In the genomic region with DNA sequence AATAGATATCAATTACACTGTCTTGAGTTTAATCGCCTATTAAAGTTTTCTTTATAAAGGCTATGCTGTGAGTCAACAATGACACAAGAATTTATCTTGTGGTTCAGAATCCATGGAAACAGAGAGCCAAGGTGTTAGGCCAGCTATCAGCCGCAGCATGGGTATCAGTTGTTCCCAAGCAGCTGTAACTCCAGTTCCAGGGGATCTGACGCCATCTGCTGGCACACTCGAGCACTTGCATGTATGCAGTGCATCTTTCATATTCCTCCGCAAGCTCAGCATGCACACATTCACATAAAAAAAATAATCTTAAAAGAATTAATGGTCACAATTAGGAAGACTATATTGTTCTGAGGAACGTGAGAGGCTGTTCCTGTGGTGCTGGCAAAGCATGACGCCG, we compare ENCODE assay signal across 9 mouse cellular contexts. TPM values are rescaled to one million over a fixed set of nuclear protein-coding genes. Genes with fewer than 3 reads are reported as not detected.
DNase-seq lines count a peak whose midpoint lies in the region; ATAC-seq lines count a peak whose summit lies in the region.
"Had no signal": no experiment of that assay in that cellular context is flagged by ENCODE, and none has a peak within 500 bp of the region (broad histone marks: within the 10 kb centered on the region; RNA-seq: fewer than 3 reads in every experiment).

No protein-coding gene starts in this region.

- no peaks in the 10 kb centered on the region for H3K27me3 ChIP-seq in forebrain, embryonic 11.5 days (ENCODE audit: control insufficient read depth, insufficient read depth, low read length)
- no peaks in the 10 kb centered on the region for H3K27me3 ChIP-seq in forebrain, embryonic 13.5 days
- H3K27me3 ChIP-seq in neural tube, embryonic 11.5 days (ENCODE audit: control insufficient read depth, insufficient read depth, low read length) = no peaks in the 10 kb centered on the region
- H3K27me3 ChIP-seq: hindbrain, embryonic 15.5 days had no signal

- H3K4me3 ChIP-seq in forebrain, embryonic 11.5 days (ENCODE audit: low read depth, low read length) = no peak overlapping the region
- no peak overlapping the region for H3K4me3 ChIP-seq in forebrain, embryonic 13.5 days
- no peak overlapping the region for H3K4me3 ChIP-seq in neural tube, embryonic 11.5 days (ENCODE audit: low read depth, low read length)
- H3K4me3 ChIP-seq: hindbrain, embryonic 15.5 days had no signal

- no peak overlapping the region for H3K27ac ChIP-seq in forebrain, embryonic 11.5 days (ENCODE audit: low read depth, low read length)
- H3K27ac ChIP-seq in forebrain, embryonic 13.5 days = no peak overlapping the region
- no peak overlapping the region for H3K27ac ChIP-seq in neural tube, embryonic 11.5 days (ENCODE audit: low read depth, low read length)
- H3K27ac ChIP-seq: hindbrain, embryonic 15.5 days had no signal

- H3K4me2 ChIP-seq in forebrain, embryonic 11.5 days (ENCODE audit: low read depth, low read length, severe bottlenecking) = no peak overlapping the region
- H3K4me2 ChIP-seq in forebrain, embryonic 13.5 days = no peak overlapping the region
- H3K4me2 ChIP-seq in neural tube, embryonic 11.5 days (ENCODE audit: low read depth) = no peak overlapping the region
- H3K4me2 ChIP-seq: hindbrain, embryonic 15.5 days had no signal

- no peak for ATAC-seq in forebrain, embryonic 11.5 days (replicated peaks; ENCODE audit: low FRiP score)
- ATAC-seq in forebrain, embryonic 13.5 days = no peak
- no peak for ATAC-seq in neural tube, embryonic 11.5 days (ENCODE audit: insufficient read depth, low FRiP score, low TSS enrichment)
- ATAC-seq in CD4-positive, CD25-positive, alpha-beta regulatory T cell, adult 4 months = no peak

- H3K4me1 ChIP-seq in forebrain, embryonic 11.5 days (replicated peaks; ENCODE audit: control insufficient read depth, insufficient read depth, low read length) = no peaks in the 10 kb centered on the region
- H3K4me1 ChIP-seq in forebrain, embryonic 13.5 days = no peaks in the 10 kb centered on the region
- no peaks in the 10 kb centered on the region for H3K4me1 ChIP-seq in neural tube, embryonic 11.5 days (ENCODE audit: control insufficient read depth, insufficient read depth, low read length)
- H3K4me1 ChIP-seq: hindbrain, embryonic 15.5 days had no signal

- H3K9ac ChIP-seq in forebrain, embryonic 11.5 days (ENCODE audit: low read length) = no peak overlapping the region
- H3K9ac ChIP-seq in forebrain, embryonic 13.5 days = no peak overlapping the region
- H3K9ac ChIP-seq in neural tube, embryonic 11.5 days (ENCODE audit: low read length) = no peak overlapping the region
- H3K9ac ChIP-seq: hindbrain, embryonic 15.5 days had no signal

- peak; percentile 72 for DNase-seq in forebrain, embryonic 11.5 days (ENCODE audit: low spot score)
- peak; percentile 39 for DNase-seq in ovary, postnatal 36 days (ENCODE audit: low spot score)
- DNase-seq in ovary, postnatal 14 days (ENCODE audit: low spot score) = no peak
- DNase-seq in cerebellum, postnatal 10 days = peak; percentile 74 to 77
- DNase-seq in kidney, postnatal 14 days = peak; percentile 22
- peak; percentile 61 for DNase-seq in neural tube, embryonic 11.5 days (ENCODE audit: low spot score)

- H3K36me3 ChIP-seq in forebrain, embryonic 11.5 days (ENCODE audit: control insufficient read depth, insufficient read depth, low read length) = no peaks in the 10 kb centered on the region
- H3K36me3 ChIP-seq in forebrain, embryonic 13.5 days (ENCODE audit: poor library complexity, severe bottlenecking) = no peaks in the 10 kb centered on the region
- H3K36me3 ChIP-seq in neural tube, embryonic 11.5 days (ENCODE audit: control insufficient read depth, insufficient read depth, low read length) = no peaks in the 10 kb centered on the region
- H3K36me3 ChIP-seq: hindbrain, embryonic 15.5 days had no signal

- no peaks in the 10 kb centered on the region for H3K9me3 ChIP-seq in forebrain, embryonic 11.5 days (ENCODE audit: control insufficient read depth, low read length)
- H3K9me3 ChIP-seq in forebrain, embryonic 13.5 days (replicated peaks) = no peaks in the 10 kb centered on the region
- H3K9me3 ChIP-seq in neural tube, embryonic 11.5 days (ENCODE audit: control insufficient read depth, low read length) = no peaks in the 10 kb centered on the region
- H3K9me3 ChIP-seq: hindbrain, embryonic 15.5 days had no signal

- 35% methylated on average over 8 of the region's 8 CpGs for WGBS in forebrain, embryonic 11.5 days
- 32% methylated on average over 8 of the region's 8 CpGs for WGBS in forebrain, embryonic 13.5 days
- WGBS in neural tube, embryonic 11.5 days = 35% methylated on average over 8 of the region's 8 CpGs

RNA-seq across cellular contexts. Expression of gene Kcnma1, which starts 45.5 kb away (rescaled TPM):
- 0.45 and 1.1 TPM in 2 replicates for polyA plus RNA-seq in forebrain, embryonic 11.5 days (2014; fragmentation: Nextera tagmentation; extraction: Ambion mirVana)
- polyA plus RNA-seq in forebrain, embryonic 13.5 days (2015; fragmentation: Nextera tagmentation; extraction: Ambion mirVana) = 3.4 and 4.4 TPM in 2 replicates
- 2.5 and 2.7 TPM in 2 replicates for polyA plus RNA-seq in neural tube, embryonic 11.5 days (2014; fragmentation: Nextera tagmentation; extraction: Ambion mirVana)
- not detected for polyA plus RNA-seq in CD4-positive, CD25-positive, alpha-beta regulatory T cell, adult 4 months (2017; shearing (Covaris generic))
